Mouse (Mus musculus): ENCODE measurements around the gene Zfp467.

The Zfp467 gene

GRCm38 (mm10) chr6:48445181-48446101 is at the start of gene Zfp467:
Gene Zfp467, minus strand, starts transcription at chr6:48445825.
- peak; percentile 67 for DNase-seq (ENCODE audit: low read depth, low spot score)

DNA sequence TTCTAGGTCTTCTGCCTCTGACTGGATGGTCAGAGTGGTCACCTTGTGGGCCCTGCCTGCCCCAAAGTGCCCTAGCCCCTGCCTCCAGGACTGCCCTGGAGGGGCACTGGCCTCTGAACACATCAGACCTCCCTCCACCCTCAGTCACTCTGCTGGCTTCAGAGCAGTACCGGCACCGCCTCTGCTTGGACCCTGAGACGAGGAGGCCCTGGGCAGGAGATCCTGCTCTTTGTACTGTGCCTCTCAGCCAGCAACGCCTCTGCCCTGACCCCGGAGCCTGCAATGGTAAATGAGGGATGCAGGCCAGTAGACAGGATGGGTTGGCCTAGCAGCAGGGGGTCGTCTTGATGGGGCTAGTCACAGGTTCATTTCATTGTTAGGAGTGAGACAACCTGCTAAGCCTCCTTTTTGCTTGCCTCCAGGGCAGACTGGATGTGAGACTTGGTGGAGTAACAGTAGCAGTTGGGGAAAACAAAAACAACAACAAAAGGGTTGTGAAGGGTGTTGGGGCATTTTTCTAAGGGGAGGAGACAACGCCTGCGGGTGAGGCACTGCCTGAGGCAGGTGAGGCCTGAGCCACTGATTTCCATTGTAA is 47.6 kb upstream of the Zfp467 start:
- peak; percentile 92 for DNase-seq (ENCODE audit: low read depth, low spot score)

GRCm38 (mm10) chr6:48491361-48491760 is 45.7 kb upstream of the Zfp467 start:
- no peak for DNase-seq (ENCODE audit: low read depth, low spot score)

- DNase-seq (ENCODE audit: low read depth, low spot score) = no peak
Measured at GRCm38 (mm10) chr6:48489741-48490140, 44.1 kb upstream of the Zfp467 start.

DNA sequence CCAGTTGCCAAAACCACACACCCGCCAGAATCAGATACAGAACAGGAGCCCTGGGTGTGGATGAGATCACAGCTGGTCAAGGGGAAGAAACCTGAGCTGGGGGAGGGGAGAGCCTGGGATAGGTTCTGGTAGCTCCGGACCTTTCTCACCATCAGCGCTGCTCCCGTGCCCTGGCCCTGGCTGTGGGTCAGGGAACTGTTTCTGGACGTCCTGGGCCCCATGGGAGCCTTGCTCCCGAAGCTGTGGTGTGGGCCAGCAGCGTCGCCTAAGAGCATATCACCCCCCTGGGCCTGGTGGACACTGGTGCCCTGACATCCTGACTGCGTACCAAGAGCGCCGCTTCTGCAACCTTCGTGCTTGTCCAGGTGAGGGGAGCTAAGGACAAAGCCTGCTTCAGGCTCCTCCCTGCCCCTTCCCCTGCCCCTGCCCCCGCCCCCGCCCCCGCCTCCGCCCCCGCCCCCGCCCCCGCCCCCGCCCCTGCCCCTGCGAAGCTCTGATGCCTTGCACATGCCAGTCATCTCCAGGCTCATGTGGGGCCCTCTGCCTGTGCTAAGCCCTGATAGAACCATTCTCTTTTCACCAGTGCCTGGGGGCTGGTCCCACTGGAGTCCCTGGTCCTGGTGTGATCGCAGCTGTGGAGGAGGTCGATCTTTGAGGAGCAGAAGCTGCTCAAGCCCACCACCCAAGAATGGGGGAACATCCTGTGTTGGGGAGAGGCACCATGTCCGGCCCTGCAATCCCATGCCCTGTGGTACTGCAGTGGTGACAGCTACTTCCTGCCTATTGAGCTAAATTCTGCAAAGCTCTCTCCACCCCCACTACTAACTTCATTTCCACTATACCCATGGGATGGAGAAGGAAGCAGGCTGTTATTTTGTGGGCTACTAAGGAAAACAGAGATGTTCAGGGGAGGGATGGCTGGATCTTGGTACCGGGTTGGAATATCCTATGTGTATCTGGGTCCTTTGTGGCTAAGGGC is 42.4 kb upstream of the Zfp467 start:
- peak; percentile 15 for DNase-seq (ENCODE audit: low read depth, low spot score)

DNA sequence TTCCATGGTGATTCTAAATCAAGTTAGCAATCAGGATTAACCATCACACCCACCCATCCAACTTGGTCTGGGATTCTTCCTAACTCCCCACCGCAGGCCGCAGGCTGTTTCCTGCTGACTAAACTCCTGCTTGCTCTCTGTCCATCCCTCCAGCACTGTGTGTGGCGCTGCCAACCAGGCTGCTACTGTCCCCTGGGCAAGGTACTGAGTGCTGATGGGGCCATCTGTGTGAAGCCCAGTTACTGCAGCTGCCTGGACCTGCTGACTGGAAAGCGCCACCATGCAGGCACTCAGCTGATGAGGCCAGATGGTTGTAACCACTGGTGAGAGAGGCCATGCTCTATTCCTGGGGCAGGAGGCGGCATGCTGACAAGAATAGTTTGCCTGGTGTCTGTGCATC is 36.9 kb upstream of the Zfp467 start:
- DNase-seq (ENCODE audit: low read depth, low spot score) = no peak

DNA sequence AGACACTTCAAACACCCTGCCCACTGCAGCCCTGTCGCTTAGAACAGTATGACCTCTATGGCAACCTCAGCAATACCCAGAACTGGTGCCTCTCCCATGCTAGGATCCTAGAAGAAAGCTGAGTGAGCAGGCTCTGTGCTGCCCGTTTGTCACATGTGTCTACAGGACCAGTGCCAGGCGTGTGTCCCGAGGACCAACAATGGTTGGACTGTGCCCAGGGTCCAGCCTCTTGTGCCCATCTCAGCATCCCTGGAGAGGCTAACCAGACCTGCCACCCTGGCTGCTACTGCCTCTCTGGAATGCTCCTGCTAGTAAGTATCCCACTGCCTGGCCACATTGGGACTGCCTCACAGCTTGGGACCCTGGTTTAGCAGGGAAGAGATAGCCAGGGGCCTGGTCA is 32.8 kb upstream of the Zfp467 start:
- no peak for DNase-seq (ENCODE audit: low read depth, low spot score)

GRCm38 (mm10) chr6:48470739-48471138 is 25.1 kb upstream of the Zfp467 start:
- DNase-seq (ENCODE audit: low read depth, low spot score) = no peak

DNA sequence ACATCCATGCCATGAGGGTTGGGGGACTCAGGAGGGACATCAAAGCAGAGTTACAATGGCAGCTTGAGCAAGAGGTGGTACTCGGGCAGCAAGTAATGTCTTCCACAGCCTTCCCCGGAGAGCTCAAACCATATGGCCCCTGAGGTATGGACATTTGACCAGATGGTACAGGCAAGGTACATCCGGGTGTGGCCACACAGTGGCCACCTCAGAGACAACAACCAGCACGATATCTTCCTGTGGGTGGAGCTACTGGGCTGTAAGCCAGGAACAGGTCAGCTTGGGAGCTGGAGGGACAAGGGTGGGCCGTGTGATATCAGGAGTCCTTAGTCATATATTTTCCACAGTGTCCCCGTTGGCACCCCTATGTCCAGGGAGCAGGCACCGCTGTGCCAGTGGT is 21.9 kb upstream of the Zfp467 start:
- DNase-seq (ENCODE audit: low read depth, low spot score) = no peak

DNA sequence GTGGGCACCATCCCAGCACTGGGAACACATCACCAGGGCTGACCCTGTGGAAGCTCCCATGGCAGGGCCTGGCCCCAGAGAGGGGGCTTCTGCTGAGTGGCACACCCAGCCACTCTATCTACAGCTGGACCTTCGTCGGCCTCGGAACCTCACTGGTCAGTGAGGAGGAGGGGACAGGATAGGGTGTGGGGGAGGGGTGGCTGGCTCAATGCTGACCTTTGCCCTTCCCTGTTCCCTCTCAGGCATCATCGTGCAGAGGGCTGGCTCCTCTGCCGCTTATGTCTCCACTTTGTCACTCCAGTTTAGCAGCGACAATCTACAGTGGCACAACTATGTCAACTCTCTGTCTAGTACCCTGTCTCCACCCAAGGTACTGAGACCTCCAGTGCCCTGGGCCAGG is 21.1 kb upstream of the Zfp467 start:
- DNase-seq (ENCODE audit: low read depth, low spot score) = no peak

DNA sequence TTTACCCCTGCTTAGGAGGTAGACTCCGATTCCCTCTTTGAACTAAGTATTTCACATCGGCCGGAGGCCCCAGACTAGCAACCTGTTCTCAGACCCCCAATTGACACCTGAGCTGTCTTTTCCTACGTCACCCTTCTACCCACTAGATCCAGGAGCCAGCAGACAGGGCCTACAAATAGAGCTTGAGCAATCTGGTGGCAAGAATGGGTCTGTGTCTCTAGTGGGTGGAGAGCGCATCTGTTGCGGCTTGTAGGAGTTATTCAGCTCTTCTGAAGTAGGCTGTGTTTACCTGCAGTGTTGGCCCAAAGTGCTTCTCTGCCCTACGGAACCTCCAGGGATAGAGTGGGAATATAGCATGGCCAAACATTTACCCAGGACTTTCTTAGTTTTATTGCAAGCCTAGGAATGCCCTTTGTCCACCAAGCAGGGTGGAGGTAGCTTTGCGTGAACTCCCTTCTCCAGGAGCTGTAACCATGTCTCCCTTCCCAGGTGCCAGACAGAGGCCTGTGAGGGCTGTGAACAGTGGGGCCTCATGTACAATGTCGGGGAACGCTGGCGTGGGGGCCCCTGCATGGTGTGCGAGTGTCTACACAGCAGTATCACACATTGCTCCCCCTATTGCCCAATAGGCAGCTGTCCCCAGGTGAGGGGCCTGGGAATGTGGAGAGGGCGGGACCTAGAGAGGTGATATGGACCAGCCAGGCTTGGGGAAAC is 19.5 kb upstream of the Zfp467 start:
- DNase-seq (ENCODE audit: low read depth, low spot score) = no peak

GRCm38 (mm10) chr6:48452771-48453170 is 7.1 kb upstream of the Zfp467 start:
- no peak for DNase-seq (ENCODE audit: low read depth, low spot score)

DNA sequence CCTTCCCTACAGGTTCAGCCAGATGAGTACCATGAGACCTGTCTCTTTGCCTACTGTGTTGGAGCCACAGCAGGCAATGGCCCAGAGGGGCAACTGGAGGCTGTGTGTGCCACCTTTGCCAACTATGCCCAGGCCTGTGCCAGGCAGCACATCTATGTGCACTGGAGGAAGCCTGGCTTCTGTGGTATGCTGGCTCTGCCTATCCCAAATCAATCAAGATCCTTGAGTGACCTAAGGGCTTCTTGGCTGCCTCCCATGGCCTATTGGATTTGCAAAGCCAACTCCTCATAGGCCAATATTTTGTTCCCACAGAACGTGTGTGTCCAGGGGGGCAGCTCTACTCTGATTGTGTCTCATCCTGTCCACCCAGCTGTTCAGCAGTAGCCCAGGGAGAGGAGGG is 6.5 kb upstream of the Zfp467 start:
- no peak for DNase-seq (ENCODE audit: low read depth, low spot score)

GRCm38 (mm10) chr6:48448527-48448926 is 2.9 kb upstream of the Zfp467 start:
- no peak for DNase-seq (ENCODE audit: low read depth, low spot score)

DNA sequence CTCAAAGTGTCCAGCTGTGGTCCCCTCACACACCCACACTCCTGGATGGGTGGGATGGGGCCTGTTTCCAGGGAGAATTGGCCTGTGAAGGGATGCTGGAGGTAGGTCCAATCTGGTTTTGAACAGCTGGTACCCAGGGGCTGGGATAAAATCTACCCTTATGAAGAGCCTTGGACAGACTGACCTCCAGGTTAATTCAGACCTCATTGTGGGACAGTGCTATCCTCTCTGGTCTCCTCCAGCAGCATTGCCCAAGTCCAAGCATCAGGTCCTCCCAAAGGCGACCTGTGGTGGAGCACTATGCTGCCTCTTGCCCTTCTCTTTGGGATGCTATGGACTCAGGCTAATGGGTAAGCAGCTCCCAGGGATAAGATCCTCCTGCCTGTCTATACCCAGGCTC is 2.3 kb upstream of the Zfp467 start, which contains the start of gene Sspo:
Gene Sspo, plus strand, starts transcription at position 301 of the 400 bp plus-strand sequence.
- DNase-seq (ENCODE audit: low read depth, low spot score) = no peak

GRCm38 (mm10) chr6:48446896-48447295 is 1.3 kb upstream of the Zfp467 start:
- no peak for DNase-seq (ENCODE audit: low read depth, low spot score)

GRCm38 (mm10) chr6:48446256-48446655 is 631 bp upstream of the Zfp467 start:
- no peak for DNase-seq (ENCODE audit: low read depth, low spot score)

DNA sequence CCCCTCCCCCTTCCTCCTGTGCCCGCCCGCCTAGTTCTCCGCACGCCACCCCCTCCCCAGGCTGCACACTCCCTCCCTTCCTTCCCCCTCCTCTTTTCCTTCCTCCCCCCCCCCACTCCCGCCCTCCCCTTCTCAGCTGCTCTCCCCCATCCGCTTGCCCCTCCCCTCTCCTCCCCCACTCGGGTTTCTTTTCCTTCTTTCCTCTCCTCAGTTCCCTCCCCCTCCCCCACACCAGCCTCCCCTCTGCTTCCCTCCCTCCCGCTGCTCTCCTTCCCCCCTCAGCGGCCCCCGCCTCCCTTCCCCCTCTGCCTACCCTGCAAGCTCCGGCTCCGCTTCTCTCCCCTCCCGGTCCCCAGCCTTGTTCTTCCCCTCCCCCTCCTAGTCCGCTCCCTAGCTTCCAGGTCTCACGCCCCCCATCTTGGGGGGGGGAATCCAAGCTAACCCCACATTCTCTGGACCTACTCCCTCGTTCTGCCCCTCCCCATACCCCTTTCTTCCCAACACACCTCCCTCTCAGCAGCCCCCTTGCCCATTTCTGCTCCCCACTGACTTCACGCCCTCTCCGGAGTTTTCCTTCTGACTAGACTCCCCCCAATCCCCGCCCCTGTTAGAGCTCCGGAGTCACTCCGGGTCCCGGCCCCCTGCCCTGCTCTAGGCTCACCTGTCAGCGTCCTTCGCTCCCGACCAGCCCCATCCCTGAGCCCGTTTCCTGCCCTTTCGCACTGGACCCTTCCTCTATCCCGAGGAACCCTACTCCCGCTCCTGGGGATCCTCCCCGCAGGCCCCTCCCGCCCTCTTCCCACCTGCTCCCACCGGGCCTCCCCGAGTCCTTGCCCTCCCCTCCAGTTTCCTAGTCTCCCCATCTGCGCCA is 1.1 kb downstream of the Zfp467 start:
- DNase-seq (ENCODE audit: low read depth, low spot score) = peak; percentile 96

DNA sequence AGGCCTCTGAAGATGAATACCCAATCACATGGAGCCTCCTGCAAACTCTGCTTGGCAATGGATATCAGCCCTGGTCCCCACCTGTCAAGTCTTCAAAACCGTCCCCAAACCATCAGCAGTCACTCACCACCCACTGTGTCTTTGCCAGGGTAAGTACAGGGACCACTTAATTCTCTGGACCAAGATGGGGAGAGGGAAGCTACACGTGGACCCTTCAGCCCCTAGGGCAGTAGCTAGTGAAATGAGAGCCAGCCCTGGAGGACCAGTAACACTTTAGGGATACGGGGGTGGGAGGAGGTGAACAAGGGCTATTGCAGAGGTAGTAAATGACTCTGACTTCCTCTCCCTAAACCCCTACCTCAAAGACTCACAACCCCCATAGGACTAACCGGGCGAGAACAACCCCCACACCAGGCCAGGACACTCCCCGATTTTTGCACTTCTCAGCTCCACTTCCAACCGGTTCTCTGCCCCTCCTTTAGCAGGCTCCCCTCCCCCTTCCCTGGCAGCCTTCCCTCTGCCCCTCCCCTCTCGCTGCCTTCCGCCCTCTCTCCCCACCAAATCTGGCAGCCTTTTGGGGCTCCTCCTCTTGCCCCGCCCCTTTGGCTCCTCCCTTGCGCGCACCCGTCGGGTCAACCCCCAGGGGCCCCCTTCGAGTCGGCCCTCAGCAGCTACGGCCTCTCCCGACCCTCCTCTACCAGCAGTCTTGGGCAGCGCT is 1.9 kb downstream of the Zfp467 start:
- peak; percentile 98 for DNase-seq (ENCODE audit: low read depth, low spot score)
